Mouse (Mus musculus): ENCODE measurements around the gene Actr5. TPM values are rescaled to one million over a fixed set of nuclear protein-coding genes. Genes with fewer than 3 reads are reported as not detected.

The Actr5 gene
- polyA plus RNA-seq, 1 experiment from 2014 or later, result 10.6 TPM

- Histone ChIP-seq H3K4me2 (ENCODE audit: low read depth, low read length) (no peak overlapping the region), H3K9ac (ENCODE audit: low read depth, low read length) (no peak overlapping the region), H3K36me3 (ENCODE audit: control insufficient read depth, insufficient read depth, low read length) (no peaks in the 10 kb centered on the region), H3K27me3 (replicated peaks; ENCODE audit: control insufficient read depth, insufficient read depth, low read length) (peaks cover 12% of the 10 kb centered on the region; the same call in 1 of the 2 replicates), H3K4me3 (ENCODE audit: low read depth, low read length) (no peak overlapping the region), H3K9me3 (ENCODE audit: control insufficient read depth, low read length) (no peaks in the 10 kb centered on the region), H3K4me1 (ENCODE audit: control insufficient read depth, insufficient read depth, low read length) (no peaks in the 10 kb centered on the region), H3K27ac (replicated peaks; ENCODE audit: low read depth, low read length) (no peak overlapping the region)
- DNase-seq (ENCODE audit: low spot score) (no peak), ATAC-seq (ENCODE audit: low read depth) (no peak)
- 25% methylated on average over 7 of the region's 7 CpGs for WGBS
These were observed 29.1 kb upstream of the Actr5 start for GRCm38 (mm10) chr2:158595577-158595976.

DNA sequence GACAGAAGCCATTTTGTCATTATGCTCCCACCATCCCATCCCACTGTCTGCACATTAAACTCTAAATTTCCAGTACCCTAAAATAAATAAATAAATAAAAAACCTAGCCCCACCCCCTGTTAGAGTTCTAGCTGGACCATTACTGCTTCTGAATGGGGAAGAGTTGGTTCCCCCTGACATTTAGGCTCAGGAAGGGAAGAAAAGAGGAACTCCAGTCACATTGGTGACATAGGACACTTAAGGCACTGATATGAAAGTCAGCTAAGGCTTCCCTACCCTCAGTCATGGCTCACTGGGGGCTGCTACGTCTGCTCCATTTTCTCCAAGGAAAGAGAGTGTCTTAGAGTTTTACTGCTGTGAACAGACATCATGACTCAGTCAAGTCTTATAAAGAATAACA, 27.9 kb upstream of the Actr5 start:
- H3K9me3 ChIP-seq (ENCODE audit: control insufficient read depth, low read length), result no peaks in the 10 kb centered on the region
- no peak overlapping the region for H3K4me3 ChIP-seq (ENCODE audit: low read depth, low read length)
- H3K36me3 ChIP-seq (ENCODE audit: control insufficient read depth, insufficient read depth, low read length), result no peaks in the 10 kb centered on the region
- DNase-seq (ENCODE audit: low spot score) (no peak), ATAC-seq (ENCODE audit: low read depth) (no peak)
- H3K4me1 ChIP-seq (ENCODE audit: control insufficient read depth, insufficient read depth, low read length), result no peaks in the 10 kb centered on the region
- 50% methylated on average over 1 of the region's 1 CpGs for WGBS
- no peak overlapping the region for H3K9ac ChIP-seq (ENCODE audit: low read depth, low read length)
- H3K27me3 ChIP-seq (replicated peaks; ENCODE audit: control insufficient read depth, insufficient read depth, low read length), result peaks cover 21% of the 10 kb centered on the region
- H3K4me2 ChIP-seq (ENCODE audit: low read depth, low read length), result no peak overlapping the region
- no peak overlapping the region for H3K27ac ChIP-seq (replicated peaks; ENCODE audit: low read depth, low read length)

DNA sequence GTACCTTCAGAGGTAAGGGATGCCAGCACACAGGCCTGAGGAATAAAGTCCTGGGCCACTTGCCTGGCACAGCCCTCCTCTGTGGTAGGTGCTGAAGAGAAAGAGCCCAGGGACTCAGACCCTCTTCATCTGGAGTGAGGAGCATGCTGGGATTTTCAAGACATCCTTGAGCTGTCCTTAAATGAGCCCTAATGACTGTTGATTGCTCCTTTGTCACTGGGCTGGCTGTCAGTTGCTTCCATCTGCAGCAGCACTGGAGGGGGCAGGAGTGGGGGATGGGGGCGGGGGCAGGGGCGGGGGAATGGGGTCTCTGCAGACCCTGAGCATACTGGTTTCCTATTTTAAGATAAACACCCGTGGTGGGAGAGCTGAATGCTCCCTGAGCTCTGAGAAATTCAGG, 24.2 kb upstream of the Actr5 start:
- Histone ChIP-seq H3K27ac (replicated peaks; ENCODE audit: low read depth, low read length) (no peak overlapping the region), H3K9me3 (ENCODE audit: control insufficient read depth, low read length) (no peaks in the 10 kb centered on the region), H3K4me2 (ENCODE audit: low read depth, low read length) (no peak overlapping the region), H3K4me1 (ENCODE audit: control insufficient read depth, insufficient read depth, low read length) (no peaks in the 10 kb centered on the region), H3K27me3 (replicated peaks; ENCODE audit: control insufficient read depth, insufficient read depth, low read length) (peaks cover 40% of the 10 kb centered on the region), H3K4me3 (ENCODE audit: low read depth, low read length) (no peak overlapping the region), H3K36me3 (ENCODE audit: control insufficient read depth, insufficient read depth, low read length) (no peaks in the 10 kb centered on the region), H3K9ac (ENCODE audit: low read depth, low read length) (no peak overlapping the region)
- DNase-seq (ENCODE audit: low spot score), result no peak
- WGBS, result 32% methylated on average over 3 of the region's 3 CpGs
- no peak for ATAC-seq (ENCODE audit: low read depth)

GRCm38 (mm10) chr2:158601326-158601725, 23.4 kb upstream of the Actr5 start:
- Histone ChIP-seq H3K27me3 (replicated peaks; ENCODE audit: control insufficient read depth, insufficient read depth, low read length) (peaks cover 44% of the 10 kb centered on the region), H3K4me3 (ENCODE audit: low read depth, low read length) (no peak overlapping the region), H3K9ac (ENCODE audit: low read depth, low read length) (no peak overlapping the region), H3K4me2 (ENCODE audit: low read depth, low read length) (no peak overlapping the region), H3K36me3 (ENCODE audit: control insufficient read depth, insufficient read depth, low read length) (no peaks in the 10 kb centered on the region), H3K9me3 (ENCODE audit: control insufficient read depth, low read length) (no peaks in the 10 kb centered on the region), H3K4me1 (ENCODE audit: control insufficient read depth, insufficient read depth, low read length) (no peaks in the 10 kb centered on the region), H3K27ac (replicated peaks; ENCODE audit: low read depth, low read length) (no peak overlapping the region)
- 79% methylated on average over 1 of the region's 1 CpGs for WGBS
- ATAC-seq (ENCODE audit: low read depth) (no peak), DNase-seq (ENCODE audit: low spot score) (no peak)

- Histone ChIP-seq H3K9me3 (ENCODE audit: control insufficient read depth, low read length) (no peaks in the 10 kb centered on the region), H3K36me3 (ENCODE audit: control insufficient read depth, insufficient read depth, low read length) (no peaks in the 10 kb centered on the region), H3K27me3 (replicated peaks; ENCODE audit: control insufficient read depth, insufficient read depth, low read length) (peaks cover 57% of the 10 kb centered on the region), H3K4me2 (ENCODE audit: low read depth, low read length) (no peak overlapping the region), H3K4me1 (ENCODE audit: control insufficient read depth, insufficient read depth, low read length) (no peaks in the 10 kb centered on the region), H3K9ac (ENCODE audit: low read depth, low read length) (no peak overlapping the region), H3K4me3 (ENCODE audit: low read depth, low read length) (no peak overlapping the region), H3K27ac (replicated peaks; ENCODE audit: low read depth, low read length) (no peak overlapping the region)
- DNase-seq (ENCODE audit: low spot score) (no peak), ATAC-seq (ENCODE audit: low read depth) (no peak)
- WGBS, result 33% methylated on average over 15 of the region's 15 CpGs
These were observed 22.0 kb upstream of the Actr5 start for GRCm38 (mm10) chr2:158602663-158603062.

DNA sequence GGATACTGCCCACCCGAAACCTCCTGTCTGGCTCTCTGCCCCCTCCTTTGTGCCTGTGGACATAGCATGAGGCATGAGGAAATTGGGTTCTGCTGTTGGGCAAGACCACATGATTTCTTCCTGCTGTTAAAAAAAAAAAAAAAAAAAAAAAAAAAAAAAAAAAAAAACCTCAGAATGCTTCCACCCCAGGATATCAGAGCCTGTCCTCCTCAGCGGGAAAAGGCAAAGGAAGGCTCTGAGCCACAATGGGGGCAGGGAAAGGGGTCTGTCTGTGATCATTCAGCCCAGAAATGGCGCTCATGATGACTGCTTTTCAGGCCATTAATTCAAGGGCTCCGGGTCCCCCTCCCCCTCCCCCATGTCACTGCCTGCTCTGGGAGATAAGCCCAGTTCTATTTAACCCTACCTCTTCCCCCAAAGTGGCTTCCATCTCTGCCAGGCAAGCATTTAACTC, 18.1 kb upstream of the Actr5 start:
- ATAC-seq (ENCODE audit: low read depth) (no peak; the same call in 1 of the 2 replicates), DNase-seq (ENCODE audit: low spot score) (no peak)
- H3K27ac ChIP-seq (replicated peaks; ENCODE audit: low read depth, low read length), result no peak overlapping the region
- H3K4me1 ChIP-seq (ENCODE audit: control insufficient read depth, insufficient read depth, low read length), result peaks cover 2% of the 10 kb centered on the region; the same call in 1 of the 2 replicates
- peaks cover 84% of the 10 kb centered on the region for H3K27me3 ChIP-seq (replicated peaks; ENCODE audit: control insufficient read depth, insufficient read depth, low read length)
- H3K9me3 ChIP-seq (ENCODE audit: control insufficient read depth, low read length), result no peaks in the 10 kb centered on the region
- no peak overlapping the region for H3K4me3 ChIP-seq (ENCODE audit: low read depth, low read length)
- 6% methylated on average over 4 of the region's 4 CpGs for WGBS
- H3K36me3 ChIP-seq (ENCODE audit: control insufficient read depth, insufficient read depth, low read length), result no peaks in the 10 kb centered on the region
- H3K9ac ChIP-seq (ENCODE audit: low read depth, low read length), result no peak overlapping the region
- no peak overlapping the region for H3K4me2 ChIP-seq (ENCODE audit: low read depth, low read length)

DNA sequence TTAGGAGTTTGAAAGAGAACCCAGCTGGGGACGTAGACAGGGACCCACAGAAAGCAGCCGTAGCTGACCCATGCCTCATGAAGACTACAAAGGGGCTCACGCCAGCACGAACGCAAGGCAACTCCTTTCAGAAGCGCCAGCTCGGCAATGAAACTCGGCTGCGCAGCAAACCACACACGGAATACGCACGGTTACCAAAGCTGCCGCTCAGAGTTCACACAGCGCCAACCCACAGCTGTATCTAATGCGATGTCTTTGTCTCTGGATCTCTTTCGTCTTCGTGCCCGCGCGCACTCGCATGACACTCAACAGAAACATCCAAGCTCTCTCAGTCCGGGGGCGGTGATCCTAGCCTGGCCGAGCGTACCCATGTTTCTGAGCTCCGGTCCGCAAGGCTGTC, 15.0 kb upstream of the Actr5 start:
- no peak for ATAC-seq (ENCODE audit: low read depth)
- Histone ChIP-seq H3K27me3 (replicated peaks; ENCODE audit: control insufficient read depth, insufficient read depth, low read length) (peaks cover 96% of the 10 kb centered on the region), H3K9me3 (ENCODE audit: control insufficient read depth, low read length) (no peaks in the 10 kb centered on the region), H3K36me3 (ENCODE audit: control insufficient read depth, insufficient read depth, low read length) (no peaks in the 10 kb centered on the region), H3K4me1 (ENCODE audit: control insufficient read depth, insufficient read depth, low read length) (peaks cover 2% of the 10 kb centered on the region; the same call in 1 of the 2 replicates), H3K27ac (replicated peaks; ENCODE audit: low read depth, low read length) (no peak overlapping the region), H3K4me3 (ENCODE audit: low read depth, low read length) (peak overlapping the region; percentile 13; the same call in 1 of the 2 replicates), H3K4me2 (ENCODE audit: low read depth, low read length) (no peak overlapping the region), H3K9ac (ENCODE audit: low read depth, low read length) (no peak overlapping the region)
- DNase-seq (ENCODE audit: low spot score), result no peak
- WGBS, result under 1% methylated on average over 27 of the region's 27 CpGs

DNA sequence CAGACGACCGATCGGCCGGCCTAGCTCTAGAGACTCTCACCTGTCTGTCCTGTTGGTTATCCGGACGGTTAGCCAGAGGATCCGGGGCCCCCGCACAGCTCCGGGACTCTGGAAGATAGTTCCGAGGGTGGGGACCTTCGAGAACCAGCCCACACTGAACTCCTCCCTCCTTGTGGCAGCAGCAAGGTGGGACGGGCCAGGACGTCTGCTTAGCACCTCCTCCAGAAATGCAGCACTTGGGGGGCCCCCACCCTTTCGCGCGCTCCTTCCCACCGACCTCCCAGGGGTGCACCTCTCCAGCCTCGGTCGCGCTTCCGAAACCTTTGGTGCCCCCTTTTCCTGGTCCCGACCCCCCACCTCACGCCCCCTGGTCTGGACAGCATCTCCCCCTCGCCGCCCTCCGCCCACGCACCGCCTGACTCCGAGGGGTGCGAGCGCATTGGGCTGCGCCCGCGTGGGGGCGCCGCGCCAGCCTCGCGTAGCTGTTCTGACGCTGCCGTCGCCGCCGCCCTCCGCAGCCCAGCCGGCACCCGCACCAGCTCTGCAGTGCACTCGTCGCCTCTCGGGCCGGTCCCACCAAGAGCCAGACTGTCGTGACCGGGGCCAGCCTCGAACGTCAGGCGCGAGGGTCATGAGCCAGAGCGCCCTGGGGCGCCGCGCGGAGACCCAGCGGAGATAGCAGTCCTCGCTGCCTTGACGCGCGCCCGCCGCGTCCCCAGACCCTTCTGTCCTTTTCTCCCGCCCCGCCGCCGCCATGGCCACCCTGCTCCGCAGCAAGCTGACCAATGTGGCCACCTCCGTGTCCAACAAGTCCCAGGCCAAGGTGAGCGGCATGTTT, 14.0 kb upstream of the Actr5 start, which contains the start of gene Slc32a1:
Gene Slc32a1 (plus strand): TSS at position 280 of the 838 bp plus-strand sequence.
- DNase-seq (ENCODE audit: low spot score), result no peak
- WGBS, result 2% methylated on average over 35 of the region's 77 CpGs
- ATAC-seq (ENCODE audit: low read depth), result peak; percentile 41
- peaks cover 100% of the 10 kb centered on the region for H3K27me3 ChIP-seq (replicated peaks; ENCODE audit: control insufficient read depth, insufficient read depth, low read length)
- H3K36me3 ChIP-seq (ENCODE audit: control insufficient read depth, insufficient read depth, low read length), result no peaks in the 10 kb centered on the region
- peaks cover 6% of the 10 kb centered on the region; the same call in 1 of the 2 replicates for H3K4me1 ChIP-seq (ENCODE audit: control insufficient read depth, insufficient read depth, low read length)
- no peaks in the 10 kb centered on the region for H3K9me3 ChIP-seq (ENCODE audit: control insufficient read depth, low read length)
- no peak within 1 kb of the TSS for H3K27ac ChIP-seq (replicated peaks; ENCODE audit: low read depth, low read length)
- H3K4me2 ChIP-seq (ENCODE audit: low read depth, low read length), result peak within 1 kb of the TSS; percentile 43
- H3K4me3 ChIP-seq (ENCODE audit: low read depth, low read length), result peak within 1 kb of the TSS; percentile 29
- H3K9ac ChIP-seq (ENCODE audit: low read depth, low read length), result no peak within 1 kb of the TSS
